Mouse (Mus musculus): ENCODE measurements at regions not wholly inside any gene's neighbourhood (a gene's known extent, or its start where the extent isn't known, plus 50 kb on each side); places are given as distances from the start of the nearest gene placed in this dataset.

DNA sequence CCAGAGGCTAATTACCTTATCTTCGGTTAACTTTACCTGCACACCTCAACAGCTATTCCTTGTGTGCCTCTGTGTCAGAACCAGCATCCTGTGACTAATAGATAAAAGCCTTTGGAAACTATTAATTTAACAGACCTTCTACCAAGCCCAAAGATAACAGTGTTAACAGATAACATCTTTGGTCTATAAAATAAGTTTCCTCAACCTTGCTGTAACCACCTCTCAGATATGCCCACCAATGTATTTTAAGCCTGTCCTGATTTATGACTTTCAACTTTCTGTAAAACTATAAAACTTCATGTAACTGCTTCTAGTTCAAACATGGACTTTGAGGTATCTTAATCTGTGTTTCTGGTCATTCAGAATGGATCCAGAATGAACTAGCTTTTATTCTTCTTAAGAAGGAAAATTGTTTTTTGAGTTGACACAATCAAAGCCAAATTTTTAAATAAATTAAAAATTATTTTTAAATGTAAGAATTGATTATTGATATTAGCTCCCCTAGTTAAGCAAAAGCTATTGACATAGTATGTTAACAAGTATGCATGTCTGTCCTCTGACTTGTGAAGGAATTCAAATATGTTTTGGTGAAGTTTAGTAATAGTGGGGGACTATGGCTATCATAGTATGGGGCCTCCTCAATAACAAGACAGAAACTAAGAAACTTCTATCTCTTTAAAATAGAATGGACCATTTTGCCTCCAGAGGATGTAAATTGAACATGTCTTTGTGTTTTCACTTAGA lies 238.7 kb upstream of the Marcks start:
- DNase-seq (ENCODE audit: low spot score): no peak

- DNase-seq (ENCODE audit: low spot score): no peak
Measured at GRCm38 (mm10) chr10:37376172-37376571, 237.5 kb upstream of the Marcks start.

DNA sequence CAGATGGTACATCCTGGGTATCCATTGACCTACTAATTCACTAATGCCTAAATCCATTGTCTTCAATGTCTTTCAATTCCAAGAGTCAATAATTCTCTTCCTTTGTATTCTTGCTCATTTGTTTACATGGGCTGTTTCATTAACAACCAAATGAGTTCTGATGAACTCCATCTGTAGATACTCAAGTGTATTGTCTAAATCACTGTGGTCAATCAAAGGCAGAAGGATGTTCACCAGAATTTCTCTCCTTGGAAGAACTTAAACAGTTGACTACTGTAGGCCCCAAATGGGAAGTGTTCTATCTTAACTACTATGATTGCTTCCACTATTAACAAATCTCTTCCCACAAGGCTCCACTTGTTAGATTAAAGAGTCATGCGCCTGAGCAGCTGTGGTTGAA lies 236.9 kb upstream of the Marcks start:
- DNase-seq (ENCODE audit: low spot score): no peak

DNA sequence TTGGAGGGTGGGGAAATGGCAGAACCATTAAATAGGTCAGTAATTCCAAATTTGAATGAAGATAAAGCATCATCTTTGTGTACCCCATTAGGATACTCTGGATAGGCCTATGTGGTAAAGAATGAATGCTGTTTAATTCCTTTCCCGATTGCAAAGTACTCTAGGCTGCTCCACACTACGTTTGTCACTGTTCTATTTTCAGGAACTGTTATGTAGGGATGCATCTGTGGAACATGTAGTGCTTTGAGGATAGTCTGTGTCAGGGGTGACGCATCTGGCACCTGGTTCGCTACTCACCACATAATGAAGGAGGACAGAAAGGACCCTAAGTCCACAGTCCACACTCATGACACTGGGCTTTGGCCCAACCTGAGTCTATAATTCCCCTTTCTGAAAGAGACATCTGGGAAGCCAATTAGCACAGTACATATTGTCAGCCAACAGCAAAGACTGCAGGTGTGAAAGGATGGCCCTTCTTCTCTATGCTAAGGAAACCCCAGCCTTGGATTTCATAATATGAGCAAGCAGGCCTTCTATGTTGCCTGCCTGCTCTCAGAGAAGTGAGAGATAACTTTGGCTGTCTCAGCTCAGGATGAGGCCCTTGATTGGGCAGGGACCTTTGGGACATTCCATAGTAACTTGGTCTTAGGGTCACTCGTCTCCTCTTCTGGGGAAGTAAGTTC lies 230.4 kb upstream of the Marcks start:
- no peak for DNase-seq (ENCODE audit: low spot score)

DNA sequence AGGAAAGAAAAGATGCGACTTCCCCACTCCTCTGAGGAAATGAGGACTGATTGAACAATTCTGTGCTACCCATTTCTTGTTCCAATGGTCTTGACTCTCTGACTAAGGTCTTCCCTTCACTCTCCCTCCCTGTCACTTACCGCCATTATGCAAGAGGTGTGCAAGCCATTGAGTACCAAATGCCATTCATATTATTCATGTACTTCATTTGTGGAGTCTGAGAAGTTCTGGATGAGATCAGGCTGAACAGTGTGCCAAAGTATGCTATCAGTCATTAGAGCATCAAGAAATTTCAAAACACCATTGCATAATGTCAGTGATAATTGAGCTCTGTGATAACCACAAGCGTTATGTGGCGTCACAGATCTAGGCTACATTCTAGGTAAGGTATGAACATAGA lies 229.1 kb upstream of the Marcks start:
- DNase-seq (ENCODE audit: low spot score): no peak

- DNase-seq (ENCODE audit: low spot score): no peak
Measured at GRCm38 (mm10) chr10:37364506-37364905, 225.8 kb upstream of the Marcks start.

DNA sequence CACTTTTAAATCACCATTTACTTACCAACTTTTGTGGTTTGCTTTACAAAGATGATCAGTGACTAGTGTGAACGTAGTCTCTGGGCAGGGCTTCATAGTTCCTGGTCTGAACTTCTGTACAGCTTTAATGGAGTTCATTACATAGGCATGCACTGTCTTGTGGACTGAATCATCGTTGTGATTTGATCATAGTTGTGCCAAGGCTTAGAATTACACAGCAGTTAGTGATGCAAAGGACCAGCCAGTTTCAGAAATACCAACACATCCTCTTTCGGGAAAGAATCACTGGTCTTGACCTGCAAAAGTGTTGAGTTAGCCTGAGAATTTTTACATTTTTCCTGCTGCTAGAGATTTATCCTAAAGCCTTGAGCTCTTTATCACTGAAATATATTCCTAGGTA lies 222.3 kb upstream of the Marcks start:
- DNase-seq (ENCODE audit: low spot score): no peak

- no peak for DNase-seq (ENCODE audit: low spot score)
Measured at GRCm38 (mm10) chr10:37358900-37359299, 220.2 kb upstream of the Marcks start.

GRCm38 (mm10) chr10:37358334-37358733 lies 219.6 kb upstream of the Marcks start:
- no peak for DNase-seq (ENCODE audit: low spot score)

- DNase-seq (ENCODE audit: low spot score): no peak
Measured at GRCm38 (mm10) chr10:37357304-37358060, 218.8 kb upstream of the Marcks start.

GRCm38 (mm10) chr10:37349261-37349660 lies 210.5 kb upstream of the Marcks start:
- DNase-seq (ENCODE audit: low spot score): no peak

DNA sequence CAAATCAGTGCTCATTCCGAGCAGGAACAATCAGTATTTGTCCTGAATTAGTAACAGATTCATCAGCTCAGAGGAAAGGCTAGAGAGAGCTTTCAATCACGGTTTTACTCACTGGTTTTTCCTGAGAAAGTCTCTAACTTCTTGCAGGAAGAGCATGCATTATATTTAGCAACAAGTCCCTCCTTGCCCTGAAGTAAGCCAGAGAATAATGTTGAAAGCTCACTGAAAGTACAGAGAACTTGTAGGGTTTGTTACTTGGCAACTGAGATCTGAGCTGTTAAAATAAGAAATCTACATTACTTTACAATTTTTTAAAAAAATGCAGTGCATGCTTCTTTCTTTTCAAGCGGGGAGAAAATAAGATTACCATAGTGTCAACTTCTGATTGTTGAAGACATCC lies 209.7 kb upstream of the Marcks start:
- no peak for DNase-seq (ENCODE audit: low spot score)

DNA sequence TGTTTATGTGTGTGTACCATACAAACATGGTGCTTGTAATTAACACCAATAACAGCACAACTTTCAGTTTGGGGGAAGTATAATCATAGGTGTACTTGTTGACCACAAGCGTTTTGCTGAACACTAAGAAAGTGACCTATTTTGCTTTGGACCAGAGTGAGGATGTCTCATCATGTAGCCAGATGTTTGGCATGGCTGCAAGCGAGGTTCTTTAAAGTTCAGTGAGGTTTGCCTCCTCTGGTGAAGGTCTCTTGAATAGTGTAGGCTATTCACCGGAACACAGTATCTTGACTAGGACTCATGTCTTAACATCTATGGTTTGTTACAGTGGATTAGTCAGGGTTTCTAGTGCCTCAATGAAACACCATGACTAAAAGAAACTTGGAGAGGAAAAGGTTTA lies 208.9 kb upstream of the Marcks start:
- DNase-seq (ENCODE audit: low spot score): no peak

DNA sequence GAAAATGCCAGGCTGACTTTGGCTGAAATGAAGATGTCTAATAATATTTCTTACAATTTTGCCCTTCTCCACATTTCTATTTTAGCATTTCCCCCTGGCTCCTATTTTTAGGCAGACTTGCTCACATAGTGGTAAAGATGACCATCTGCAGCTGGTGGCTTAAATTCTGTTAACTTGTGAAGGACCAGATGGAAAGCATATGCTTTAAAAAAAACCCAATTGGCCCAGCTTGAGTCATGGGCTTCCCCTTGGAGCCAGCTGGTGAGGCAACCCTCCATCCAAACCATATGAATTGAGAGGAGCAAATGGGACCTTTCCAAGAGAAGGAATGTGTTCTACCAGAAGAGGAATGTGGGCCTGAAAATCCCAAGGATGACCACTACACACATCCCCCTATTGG lies 204.0 kb upstream of the Marcks start:
- DNase-seq (ENCODE audit: low spot score): no peak

DNA sequence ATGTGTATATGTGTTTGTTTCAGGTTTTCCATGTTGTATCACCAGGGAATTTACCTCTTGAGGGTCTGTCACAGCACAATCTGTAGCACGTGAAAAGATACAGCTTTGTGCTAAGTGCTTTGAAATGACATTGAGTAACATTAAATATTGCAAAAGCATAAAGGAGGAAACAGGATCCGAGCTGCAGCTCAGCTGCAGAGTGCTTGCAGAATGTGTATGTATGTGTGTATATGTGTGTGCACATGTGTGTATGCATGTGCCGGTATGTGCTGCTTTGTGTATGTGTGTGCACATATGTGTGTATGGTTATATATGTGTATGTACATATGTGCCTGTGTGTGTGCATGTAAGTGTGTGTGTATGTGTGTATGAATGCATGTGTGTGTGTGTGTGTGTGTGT lies 200.9 kb upstream of the Marcks start:
- no peak for DNase-seq (ENCODE audit: low spot score)

GRCm38 (mm10) chr10:37338073-37338912 lies 199.6 kb upstream of the Marcks start:
- no peak for DNase-seq (ENCODE audit: low spot score)

GRCm38 (mm10) chr10:37337172-37337620 lies 198.5 kb upstream of the Marcks start:
- DNase-seq (ENCODE audit: low spot score): no peak

DNA sequence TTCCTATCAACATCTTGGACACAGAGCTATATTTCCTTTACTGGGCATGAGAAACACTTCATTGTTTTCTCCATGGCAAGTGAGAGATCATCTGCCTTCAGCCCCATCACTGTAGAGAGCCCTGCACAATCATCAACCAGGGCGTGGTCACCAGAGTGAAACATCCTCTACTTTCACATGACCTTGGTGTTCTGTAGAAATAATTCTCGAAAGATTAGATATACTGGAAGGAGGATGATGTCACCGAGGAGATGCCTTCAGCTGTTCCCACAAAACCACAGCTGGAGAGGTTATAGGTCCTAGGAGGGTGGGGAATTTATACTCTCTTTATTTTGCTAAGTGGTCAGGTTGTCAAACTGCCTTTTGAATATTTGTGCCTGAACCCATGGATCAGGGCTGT lies 196.4 kb upstream of the Marcks start:
- DNase-seq (ENCODE audit: low spot score): no peak

DNA sequence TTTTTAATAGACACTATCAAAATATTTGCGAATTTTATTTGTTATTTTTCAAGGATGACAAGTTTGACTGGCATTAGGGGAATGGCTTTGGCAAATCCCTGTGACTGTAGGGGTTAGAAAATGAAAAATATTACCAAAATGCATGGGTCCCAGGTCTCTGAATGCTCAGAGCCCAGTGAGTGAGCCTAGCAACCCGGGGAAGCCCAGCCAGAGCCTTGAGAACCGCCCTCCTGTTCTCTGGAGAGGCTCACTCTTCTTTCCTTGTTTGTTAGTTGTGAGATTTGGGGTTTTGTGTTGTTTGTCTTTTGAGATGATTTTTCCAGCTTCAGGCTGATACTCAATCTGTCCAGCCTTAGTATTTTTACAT lies 187.4 kb upstream of the Marcks start:
- no peak for DNase-seq (ENCODE audit: low spot score)

DNA sequence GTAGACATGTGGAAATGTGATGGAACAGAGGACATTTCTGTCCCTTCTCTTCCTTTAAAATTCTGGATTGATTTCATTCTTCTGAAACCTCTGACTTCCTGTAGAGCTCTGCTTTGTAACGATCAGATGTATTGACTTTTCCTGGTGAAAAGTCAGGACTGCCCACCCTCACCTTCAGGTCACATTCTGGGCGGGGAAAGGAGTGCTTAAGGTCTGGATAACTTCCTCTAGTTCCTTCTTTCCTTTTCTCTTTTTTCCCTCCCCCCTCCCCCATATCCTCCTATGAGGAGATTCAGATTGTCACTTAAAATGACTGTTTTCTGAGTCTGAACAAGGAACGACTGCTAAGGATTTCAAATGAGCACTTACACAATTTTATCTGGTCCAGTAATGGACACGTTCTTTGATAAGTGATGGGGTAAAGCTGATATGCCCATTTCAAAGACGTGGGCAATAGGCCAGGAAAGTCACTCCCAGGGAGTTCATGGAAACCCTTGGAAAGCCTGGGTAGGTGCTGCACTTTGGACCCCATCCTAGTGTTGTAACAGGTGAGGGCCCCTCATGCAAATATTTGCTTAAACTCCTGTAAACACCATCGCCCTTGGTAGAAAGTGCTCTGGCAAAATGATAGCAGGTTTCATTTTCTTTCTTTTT lies 186.9 kb upstream of the Marcks start:
- no peak for DNase-seq (ENCODE audit: low spot score)

GRCm38 (mm10) chr10:37323689-37324088 lies 185.0 kb upstream of the Marcks start:
- DNase-seq (ENCODE audit: low spot score): no peak

DNA sequence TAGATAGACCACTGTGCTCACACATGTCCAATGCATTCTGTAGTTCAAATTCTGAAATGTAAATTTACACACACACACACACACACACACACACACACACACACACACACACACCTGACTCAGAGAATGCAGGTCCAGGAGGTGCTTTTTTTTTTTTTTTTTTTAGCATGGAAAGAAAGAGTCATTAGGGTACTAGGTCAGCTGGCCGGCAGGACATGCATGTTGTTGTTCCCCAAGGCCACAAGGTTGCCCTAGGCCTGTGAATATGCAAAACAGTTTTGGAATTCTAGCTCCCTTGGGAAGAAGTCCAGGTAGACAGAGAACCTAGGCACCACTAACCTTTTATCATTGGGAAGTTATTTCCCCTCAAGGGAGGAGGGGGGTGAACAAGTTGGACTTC lies 184.1 kb upstream of the Marcks start:
- no peak for DNase-seq (ENCODE audit: low spot score)
